Mouse (Mus musculus): Measurements from ENCODE around the gene 1700013F07Rik.

- TF ChIP-seq MYOD1 (IDR thresholded peaks at IDR 0.05; ENCODE audit: control insufficient read depth, insufficient read length, low read depth) (no peak), CTCF (IDR thresholded peaks at IDR 0.05; ENCODE audit: control insufficient read depth, insufficient read depth, insufficient read length) (no peak), MYOG (IDR thresholded peaks at IDR 0.05; ENCODE audit: control insufficient read depth, extremely low read depth, insufficient read length) (no peak), MAX (IDR thresholded peaks at IDR 0.05) (no peak), USF1 (IDR thresholded peaks at IDR 0.05; ENCODE audit: low read depth) (no peak), CEBPB (IDR thresholded peaks at IDR 0.05; ENCODE audit: low read depth) (no peak)
Observed at GRCm38 (mm10) chr3:108510716-108511483, 23.1 kb upstream of the 1700013F07Rik start.
